Mouse (Mus musculus) CD4-positive helper T cell, adult 2 months (primary cell): ENCODE results near the gene Gm20777.
"Not testable (repeated sequence)": the region's sequence is repeated elsewhere in the genome, so short reads cannot be mapped to it uniquely, and the experiment has no call there.

Experiments used
- DNase-seq: peaks from one replicate; pipeline ENCODE4 v3.0.0-alpha.2; 2012; ENCODE audit warnings: low read depth, missing footprints, low spot score

The Gm20777 gene

GRCm38 (mm10) chrY:10752350-10752749 is at the start of gene Gm20777:
Gene Gm20777, minus strand, starts transcription at chrY:10752450.
- DNase-seq = not testable (repeated sequence)

GRCm38 (mm10) chrY:10709551-10709950 is 42.7 kb downstream of the Gm20777 start:
- DNase-seq = not testable (repeated sequence)

- not testable (repeated sequence) for DNase-seq
Observed at GRCm38 (mm10) chrY:10708761-10709160, 43.5 kb downstream of the Gm20777 start.

- DNase-seq = not testable (repeated sequence)
Observed at GRCm38 (mm10) chrY:10708226-10708625, 44.0 kb downstream of the Gm20777 start.

GRCm38 (mm10) chrY:10706686-10707085 is 45.6 kb downstream of the Gm20777 start:
- DNase-seq = not testable (repeated sequence)
